Mouse (Mus musculus): ENCODE data around the gene Zfp90. TPM values are rescaled to one million over a fixed set of nuclear protein-coding genes. Genes with fewer than 3 reads are reported as not detected.

The Zfp90 gene
- polyA plus RNA-seq, 1 experiment from 2014 or later: 14.3 TPM

DNA sequence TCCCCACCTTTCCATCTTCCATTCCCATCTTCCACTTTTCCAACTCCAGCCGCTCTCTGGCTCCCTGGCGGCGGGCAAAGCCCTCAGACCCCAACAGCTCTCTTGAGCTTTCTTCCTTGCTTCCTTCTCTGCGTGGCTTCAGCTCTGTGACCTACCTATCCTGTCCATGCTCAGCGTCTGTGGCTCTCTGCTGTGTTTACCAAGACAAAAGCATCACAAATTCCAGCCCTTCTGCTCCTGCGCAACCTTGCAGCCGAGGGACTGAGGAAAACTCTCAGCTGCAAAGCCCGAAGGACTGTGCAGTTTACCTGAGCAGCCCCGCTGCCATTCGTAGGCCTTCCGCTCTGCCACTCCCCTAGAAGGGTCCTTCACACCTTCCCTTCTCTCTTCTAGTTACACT is 38.9 kb downstream of the Zfp90 start:
- Histone ChIP-seq H3K4me3 (ENCODE audit: control insufficient read depth in 1 of 2, insufficient read depth in 1 of 2, low read depth in 1 of 2, low read length in 2 of 2) (no peak overlapping the region), H3K27ac (replicated peaks in 1 of 2; ENCODE audit: control insufficient read depth in 1 of 2, insufficient read depth in 1 of 2, low read depth in 2 of 2, low read length in 2 of 2) (no peak overlapping the region), H3K4me1 (ENCODE audit: control insufficient read depth in 2 of 2, insufficient read depth in 2 of 2, low read length in 2 of 2) (no peaks in the 10 kb centered on the region), H3K27me3 (ENCODE audit: control insufficient read depth, insufficient read depth, low read length) (no peaks in the 10 kb centered on the region), H3K9me3 (ENCODE audit: control insufficient read depth, low read length) (no peaks in the 10 kb centered on the region), H3K36me3 (ENCODE audit: control insufficient read depth, insufficient read depth, low read length) (no peaks in the 10 kb centered on the region), H3K4me2 (ENCODE audit: low read length) (no peak overlapping the region), H3K9ac (ENCODE audit: low read length) (no peak overlapping the region)
- no peak for ATAC-seq (ENCODE audit: insufficient number of reproducible peaks, insufficient read depth, low FRiP score, low read depth)
- WGBS: 69% methylated on average over 11 of the region's 11 CpGs

DNA sequence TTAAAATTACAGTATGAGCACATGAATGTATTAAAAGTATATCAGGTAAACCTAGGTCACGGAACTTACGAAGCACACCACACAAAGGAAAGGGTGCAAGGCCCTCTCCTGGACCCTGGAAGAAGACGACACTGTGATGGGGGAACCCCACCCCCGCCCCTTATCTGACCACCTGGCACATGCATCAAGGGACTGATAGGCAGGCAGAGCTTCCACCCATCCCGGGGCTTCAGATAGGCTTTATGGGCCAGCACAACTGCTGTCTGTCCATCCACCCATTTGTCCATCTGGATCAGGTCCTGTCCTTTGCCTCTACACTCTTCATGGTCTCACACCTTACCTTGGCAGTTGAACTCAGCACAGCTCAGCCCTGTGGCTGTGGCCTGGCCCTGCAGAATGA is 47.0 kb downstream of the Zfp90 start:
- ATAC-seq (ENCODE audit: insufficient number of reproducible peaks, insufficient read depth, low FRiP score, low read depth): no peak
- H3K4me2 ChIP-seq (ENCODE audit: low read length): no peak overlapping the region
- H3K9me3 ChIP-seq (ENCODE audit: control insufficient read depth, low read length): no peaks in the 10 kb centered on the region
- no peak overlapping the region for H3K27ac ChIP-seq (replicated peaks in 1 of 2; ENCODE audit: control insufficient read depth in 1 of 2, insufficient read depth in 1 of 2, low read depth in 2 of 2, low read length in 2 of 2)
- H3K4me1 ChIP-seq (ENCODE audit: control insufficient read depth in 2 of 2, insufficient read depth in 2 of 2, low read length in 2 of 2): peaks cover 13 to 14% of the 10 kb centered on the region in 2 experiments; a peak in 3 of 4 replicates
- no peak overlapping the region for H3K9ac ChIP-seq (ENCODE audit: low read length)
- no peaks in the 10 kb centered on the region for H3K36me3 ChIP-seq (ENCODE audit: control insufficient read depth, insufficient read depth, low read length)
- H3K4me3 ChIP-seq (ENCODE audit: control insufficient read depth in 1 of 2, insufficient read depth in 1 of 2, low read depth in 1 of 2, low read length in 2 of 2): no peak overlapping the region
- H3K27me3 ChIP-seq (ENCODE audit: control insufficient read depth, insufficient read depth, low read length): no peaks in the 10 kb centered on the region
- 54% methylated on average over 5 of the region's 5 CpGs for WGBS

GRCm38 (mm10) chr8:106463795-106464194 is 48.7 kb downstream of the Zfp90 start:
- Histone ChIP-seq H3K4me3 (ENCODE audit: control insufficient read depth in 1 of 2, insufficient read depth in 1 of 2, low read depth in 1 of 2, low read length in 2 of 2) (no peak overlapping the region), H3K27ac (replicated peaks in 1 of 2; ENCODE audit: control insufficient read depth in 1 of 2, insufficient read depth in 1 of 2, low read depth in 2 of 2, low read length in 2 of 2) (no peak overlapping the region), H3K4me2 (ENCODE audit: low read length) (no peak overlapping the region), H3K36me3 (ENCODE audit: control insufficient read depth, insufficient read depth, low read length) (no peaks in the 10 kb centered on the region), H3K27me3 (ENCODE audit: control insufficient read depth, insufficient read depth, low read length) (no peaks in the 10 kb centered on the region), H3K4me1 (ENCODE audit: control insufficient read depth in 2 of 2, insufficient read depth in 2 of 2, low read length in 2 of 2) (peaks cover 13 to 14% of the 10 kb centered on the region in 2 experiments; a peak in 3 of 4 replicates), H3K9me3 (ENCODE audit: control insufficient read depth, low read length) (no peaks in the 10 kb centered on the region), H3K9ac (ENCODE audit: low read length) (no peak overlapping the region)
- WGBS: 25% methylated on average over 6 of the region's 6 CpGs
- no peak for ATAC-seq (ENCODE audit: insufficient number of reproducible peaks, insufficient read depth, low FRiP score, low read depth)

DNA sequence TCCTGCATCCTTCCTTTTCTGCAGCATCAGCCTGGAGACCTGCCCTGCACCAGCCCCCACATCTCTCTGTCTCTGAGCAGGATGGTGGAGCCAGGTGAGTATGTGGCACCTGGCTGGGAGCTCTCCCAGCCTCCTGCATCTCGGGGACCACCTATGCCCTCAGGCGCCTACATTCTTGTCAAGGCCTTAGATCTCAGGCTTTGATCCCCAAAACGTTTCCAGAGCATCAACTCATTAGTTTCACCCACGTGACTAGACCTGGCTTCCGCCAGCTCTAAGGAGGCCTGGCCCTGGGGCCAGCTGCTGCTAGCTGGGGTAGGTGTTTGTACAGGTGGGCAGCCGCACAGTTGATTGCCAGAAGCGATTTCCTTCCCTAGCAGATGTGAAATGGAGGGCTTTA is 54.4 kb downstream of the Zfp90 start:
- H3K36me3 ChIP-seq (ENCODE audit: control insufficient read depth, insufficient read depth, low read length): no peaks in the 10 kb centered on the region
- no peak overlapping the region for H3K4me3 ChIP-seq (ENCODE audit: control insufficient read depth in 1 of 2, insufficient read depth in 1 of 2, low read depth in 1 of 2, low read length in 2 of 2)
- no peak for ATAC-seq (ENCODE audit: insufficient number of reproducible peaks, insufficient read depth, low FRiP score, low read depth)
- no peaks in the 10 kb centered on the region for H3K4me1 ChIP-seq (ENCODE audit: control insufficient read depth in 2 of 2, insufficient read depth in 2 of 2, low read length in 2 of 2)
- H3K9me3 ChIP-seq (ENCODE audit: control insufficient read depth, low read length): no peaks in the 10 kb centered on the region
- H3K27ac ChIP-seq (replicated peaks in 1 of 2; ENCODE audit: control insufficient read depth in 1 of 2, insufficient read depth in 1 of 2, low read depth in 2 of 2, low read length in 2 of 2): no peak overlapping the region
- H3K4me2 ChIP-seq (ENCODE audit: low read length): no peak overlapping the region
- H3K9ac ChIP-seq (ENCODE audit: low read length): no peak overlapping the region
- no peaks in the 10 kb centered on the region for H3K27me3 ChIP-seq (ENCODE audit: control insufficient read depth, insufficient read depth, low read length)
- WGBS: 63% methylated on average over 7 of the region's 7 CpGs

GRCm38 (mm10) chr8:106474001-106474400 is 58.9 kb downstream of the Zfp90 start:
- no peaks in the 10 kb centered on the region for H3K4me1 ChIP-seq (ENCODE audit: control insufficient read depth in 2 of 2, insufficient read depth in 2 of 2, low read length in 2 of 2)
- no peak overlapping the region for H3K9ac ChIP-seq (ENCODE audit: low read length)
- no peaks in the 10 kb centered on the region for H3K9me3 ChIP-seq (ENCODE audit: control insufficient read depth, low read length)
- H3K36me3 ChIP-seq (ENCODE audit: control insufficient read depth, insufficient read depth, low read length): no peaks in the 10 kb centered on the region
- 86% methylated on average over 5 of the region's 5 CpGs for WGBS
- H3K4me3 ChIP-seq (ENCODE audit: control insufficient read depth in 1 of 2, insufficient read depth in 1 of 2, low read depth in 1 of 2, low read length in 2 of 2): no peak overlapping the region
- ATAC-seq (ENCODE audit: insufficient number of reproducible peaks, insufficient read depth, low FRiP score, low read depth): no peak
- H3K27me3 ChIP-seq (ENCODE audit: control insufficient read depth, insufficient read depth, low read length): no peaks in the 10 kb centered on the region
- H3K4me2 ChIP-seq (ENCODE audit: low read length): no peak overlapping the region
- H3K27ac ChIP-seq (replicated peaks in 1 of 2; ENCODE audit: control insufficient read depth in 1 of 2, insufficient read depth in 1 of 2, low read depth in 2 of 2, low read length in 2 of 2): no peak overlapping the region

Other genes starting within 250 kb of the Zfp90 start
- gene Slc7a6, start 246.5 kb upstream of the Zfp90 start, polyA plus RNA-seq (2014; fragmentation: Nextera tagmentation; extraction: Ambion mirVana): 40.4 TPM in 2 replicates
- gene Slc7a6os, start 204.4 kb upstream of the Zfp90 start, polyA plus RNA-seq (2014; fragmentation: Nextera tagmentation; extraction: Ambion mirVana): 18.7 and 20.9 TPM in 2 replicates
- gene Prmt7, start 204.4 kb upstream of the Zfp90 start, polyA plus RNA-seq (2014; fragmentation: Nextera tagmentation; extraction: Ambion mirVana): 33.7 and 33.9 TPM in 2 replicates
- gene Smpd3, start 77.3 kb upstream of the Zfp90 start, polyA plus RNA-seq (2014; fragmentation: Nextera tagmentation; extraction: Ambion mirVana): 1.5 and 1.9 TPM in 2 replicates
- gene 6030452D12Rik, start 85.2 kb downstream of the Zfp90 start, polyA plus RNA-seq (2014; fragmentation: Nextera tagmentation; extraction: Ambion mirVana): not detected in 2 replicates
- gene Cdh3, start 95.6 kb downstream of the Zfp90 start, polyA plus RNA-seq (2014; fragmentation: Nextera tagmentation; extraction: Ambion mirVana): 9.2 and 15.0 TPM in 2 replicates
- 7.3 and 9.3 TPM in 2 replicates for gene Gm10073, start 158.1 kb downstream of the Zfp90 start, polyA plus RNA-seq (2014; fragmentation: Nextera tagmentation; extraction: Ambion mirVana)
- gene Cdh1, start 188.0 kb downstream of the Zfp90 start, polyA plus RNA-seq (2014; fragmentation: Nextera tagmentation; extraction: Ambion mirVana): 0.49 and 0.82 TPM in 2 replicates

Data from heart, embryonic 14.5 days (tissue).